Mouse (Mus musculus) MEL (cell line): ENCODE data around the gene Erc2. TPM values are rescaled to one million over a fixed set of nuclear protein-coding genes. Genes with fewer than 3 reads are reported as not detected.

ENCODE experiments used
- DNase-seq: peaks from one replicate; pipeline ENCODE4 v3.0.0; 2011; ENCODE audit warnings: low read depth, low spot score
- H3K27ac ChIP-seq: 2 replicates; pipeline ENCODE4 v1.5.1; 2012; ENCODE audit warnings: low read depth, mild to moderate bottlenecking, control low read depth, low read length, moderate library complexity; ENCODE audit not compliant: control insufficient read depth
- H3K27me3 ChIP-seq, 2 experiments: fragments of 150-350 bp in 1 of 2; sonication (generic) in 1 of 2; 2 replicates each; pipeline ENCODE4 v1.6.1; 2012; ENCODE audit warnings: low read length in 2 of 2, mild to moderate bottlenecking in 2 of 2, improper control_type of control experiment in 1 of 2, moderate library complexity in 1 of 2; ENCODE audit not compliant: insufficient read depth in 2 of 2, control insufficient read depth in 1 of 2
- H3K36me3 ChIP-seq, 2 experiments: 2 replicates each; pipeline ENCODE4 v1.6.1; 2012 to 2014; ENCODE audit warnings: low read length in 2 of 2, improper control_type of control experiment in 1 of 2, inconsistent platforms in 1 of 2, mild to moderate bottlenecking in 1 of 2; ENCODE audit not compliant: insufficient read depth in 2 of 2, control insufficient read depth in 1 of 2
- H3K4me1 ChIP-seq, 2 experiments: fragments of 150-350 bp in 1 of 2; sonication (generic) in 1 of 2; 2 replicates each; pipeline ENCODE4 v1.6.1; 2012; ENCODE audit warnings: low read length in 2 of 2, improper control_type of control experiment in 1 of 2, mild to moderate bottlenecking in 1 of 2; ENCODE audit not compliant: insufficient read depth in 2 of 2, control insufficient read depth in 1 of 2
- H3K4me3 ChIP-seq, 2 experiments: fragments of 150-350 bp in 1 of 2; sonication (generic) in 1 of 2; 2 replicates each; pipeline ENCODE4 v1.5.1; 2012; ENCODE audit warnings: low read depth in 2 of 2, low read length in 2 of 2, mild to moderate bottlenecking in 2 of 2, moderate library complexity in 2 of 2, control low read depth in 1 of 2, improper control_type of control experiment in 1 of 2; ENCODE audit not compliant: control insufficient read depth in 1 of 2, insufficient read depth in 1 of 2
- H3K79me2 ChIP-seq: 2 replicates; pipeline ENCODE4 v1.6.1; 2012; ENCODE audit warnings: mild to moderate bottlenecking, low read length, moderate library complexity; ENCODE audit not compliant: control insufficient read depth, poor library complexity, insufficient read depth
- H3K9ac ChIP-seq: 2 replicates; pipeline ENCODE4 v1.6.1; 2012; ENCODE audit warnings: low read depth, mild to moderate bottlenecking, control low read depth, low read length, moderate library complexity; ENCODE audit not compliant: control insufficient read depth, poor library complexity, severe bottlenecking
- H3K9me3 ChIP-seq: fragments of 150-350 bp; sonication (generic); replicated peaks from 2 replicates; pipeline ENCODE4 v1.6.1; 2012; ENCODE audit warnings: mild to moderate bottlenecking, low read length, improper control_type of control experiment, moderate library complexity; ENCODE audit not compliant: insufficient read depth
- HCFC1 ChIP-seq: IDR thresholded peaks from 2 replicates; pipeline ENCODE4 v1.6.1; 2012; ENCODE audit warnings: low read depth, mild to moderate bottlenecking, inconsistent platforms, low read length, improper control_type of control experiment, moderate library complexity
- JUND ChIP-seq: IDR thresholded peaks from 2 replicates; pipeline ENCODE4 v1.6.1; 2011; ENCODE audit warnings: low read depth, mild to moderate bottlenecking, improper control_type of control experiment, low read length
- MXI1 ChIP-seq: IDR thresholded peaks from 2 replicates; pipeline ENCODE4 v1.6.1; 2011; ENCODE audit warnings: mild to moderate bottlenecking, low read depth, low read length, improper control_type of control experiment
- MYB ChIP-seq: IDR thresholded peaks from 2 replicates; pipeline ENCODE4 v1.6.1; 2011; ENCODE audit warnings: mild to moderate bottlenecking, low read depth, low read length, improper control_type of control experiment
- POLR2A ChIP-seq, 2 experiments: IDR thresholded peaks; 2 replicates each; pipeline ENCODE4 v1.6.1; 2011 to 2012; ENCODE audit warnings: low read length in 2 of 2, mild to moderate bottlenecking in 2 of 2, control low read depth in 1 of 2, improper control_type of control experiment in 1 of 2, low read depth in 1 of 2, moderate library complexity in 1 of 2; ENCODE audit not compliant: control insufficient read depth in 1 of 2, insufficient read depth in 1 of 2, poor library complexity in 1 of 2
- POLR2AphosphoS2 ChIP-seq: IDR thresholded peaks from 2 replicates; pipeline ENCODE4 v1.6.1; 2011; ENCODE audit warnings: low read length, improper control_type of control experiment
- POLR2AphosphoS5 ChIP-seq: IDR thresholded peaks from 2 replicates; pipeline ENCODE4 v1.6.1; 2012; ENCODE audit warnings: low read depth, borderline replicate concordance, mild to moderate bottlenecking, inconsistent platforms, low read length, moderate library complexity, mixed read lengths
- SIN3A ChIP-seq: IDR thresholded peaks from 2 replicates; pipeline ENCODE4 v1.6.1; 2012; ENCODE audit warnings: low read length, improper control_type of control experiment, inconsistent platforms
- ZC3H11A ChIP-seq: IDR thresholded peaks from 2 replicates; pipeline ENCODE4 v1.6.1; 2012; ENCODE audit warnings: low read depth, mild to moderate bottlenecking, inconsistent platforms, low read length, improper control_type of control experiment
- polyA plus RNA-seq, 2 experiments: library from polyadenylated mRNA; stranded (reverse) in 1 of 2; unstranded in 1 of 2; fragments of >175 nt in 1 of 2; fragments of >200 nt in 1 of 2; gene quantifications; 2 replicates each; pipeline versions ENCODE4 v1.2.1 to v1.2.4; 2012; ENCODE audit warnings: low replicate concordance in 2 of 2, low read depth in 1 of 2; ENCODE audit not compliant: insufficient read length in 2 of 2, insufficient read depth in 1 of 2, missing spikeins in 1 of 2
- total RNA-seq: library from RNA; depleted of rRNA; stranded (reverse); fragments of 300-350 nt; gene quantifications from 2 replicates; pipeline ENCODE4 v1.2.3, GENCODE M21; 2012

The Erc2 gene
- total and polyA plus RNA-seq, 3 experiments, result not detected

GRCm38 (mm10) chr14:28371651-28372050, 749.4 kb downstream of the Erc2 start:
- Histone ChIP-seq H3K9ac (no peak overlapping the region), H3K9me3 (no peaks in the 10 kb centered on the region), H3K79me2 (no peaks in the 10 kb centered on the region), H3K4me1 (no peaks in the 10 kb centered on the region), H3K36me3 (no peaks in the 10 kb centered on the region), H3K27me3 (no peaks in the 10 kb centered on the region), H3K4me3 (no peak overlapping the region), H3K27ac (no peak overlapping the region)
- TF ChIP-seq ZC3H11A (no peak), POLR2A (IDR thresholded peaks at IDR 0.05; ENCODE audit: control insufficient read depth in 1 of 2, insufficient read depth in 1 of 2, low read depth in 1 of 2, low read length in 2 of 2, poor library complexity in 1 of 2) (no peak), POLR2AphosphoS5 (no peak), JUND (no peak), MXI1 (no peak), SIN3A (no peak)
- no peak for DNase-seq

GRCm38 (mm10) chr14:28375642-28376091, 753.4 kb downstream of the Erc2 start:
- H3K9me3 ChIP-seq, result no peaks in the 10 kb centered on the region
- H3K79me2 ChIP-seq, result no peaks in the 10 kb centered on the region
- no peak for DNase-seq
- H3K9ac ChIP-seq, result no peak overlapping the region
- no peak for TF ChIP-seq POLR2AphosphoS5
- no peak for TF ChIP-seq HCFC1
- no peak for TF ChIP-seq POLR2AphosphoS2
- no peak for TF ChIP-seq POLR2A (IDR thresholded peaks at IDR 0.05; ENCODE audit: control insufficient read depth in 1 of 2, insufficient read depth in 1 of 2, low read depth in 1 of 2, low read length in 2 of 2, poor library complexity in 1 of 2)
- TF ChIP-seq MXI1, result no peak
- no peak overlapping the region for H3K4me3 ChIP-seq
- no peak overlapping the region for H3K27ac ChIP-seq
- no peaks in the 10 kb centered on the region for H3K27me3 ChIP-seq
- no peaks in the 10 kb centered on the region for H3K36me3 ChIP-seq
- no peaks in the 10 kb centered on the region for H3K4me1 ChIP-seq

- Histone ChIP-seq H3K36me3 (no peaks in the 10 kb centered on the region), H3K9ac (no peak overlapping the region), H3K9me3 (no peaks in the 10 kb centered on the region), H3K4me1 (no peaks in the 10 kb centered on the region), H3K27me3 (no peaks in the 10 kb centered on the region), H3K27ac (no peak overlapping the region), H3K79me2 (no peaks in the 10 kb centered on the region), H3K4me3 (no peak overlapping the region)
- no peak for DNase-seq
- TF ChIP-seq MYB, result no peak
Measured at GRCm38 (mm10) chr14:28376208-28376805, 754.1 kb downstream of the Erc2 start.
